Mouse (Mus musculus): Measurements from ENCODE around the gene Lmbrd2.
"Not testable (repeated sequence)": the region's sequence is repeated elsewhere in the genome, so short reads cannot be mapped to it uniquely, and the experiment has no call there.

Lmbrd2 gene

GRCm38 (mm10) chr15:9134891-9135507 is 5.4 kb upstream of the Lmbrd2 start:
- no peak for DNase-seq (ENCODE audit: low spot score in 2 of 2)

- DNase-seq (ENCODE audit: low spot score in 2 of 2) = no peak
These were observed 903 bp upstream of the Lmbrd2 start for GRCm38 (mm10) chr15:9139447-9139846.

DNA sequence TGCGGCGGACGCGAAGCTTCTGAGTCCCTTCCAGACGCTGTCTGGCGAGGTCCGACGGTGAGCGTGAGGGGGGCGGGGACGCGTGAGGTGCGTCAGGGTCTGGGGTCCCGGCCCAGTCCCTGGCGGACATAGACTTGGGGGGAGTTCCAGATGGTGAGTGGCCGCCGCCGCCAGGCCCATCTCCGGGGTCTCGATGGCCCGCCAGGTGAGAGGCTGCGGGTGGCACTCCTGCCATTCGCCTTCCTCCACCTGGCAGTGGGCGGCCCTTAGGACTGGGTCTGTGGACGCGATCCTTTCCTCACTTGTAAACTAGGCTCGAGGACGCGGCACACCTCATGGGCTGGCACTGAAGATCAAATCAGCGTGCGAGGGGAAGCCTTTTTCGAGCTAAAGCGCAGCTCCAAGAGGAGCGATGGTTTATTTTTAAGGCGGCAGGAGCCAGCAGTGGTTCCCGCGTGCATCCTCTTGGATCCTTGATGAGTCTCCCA is 378 bp downstream of the Lmbrd2 start:
- DNase-seq (ENCODE audit: low spot score in 2 of 2) = peak; percentile 53 to 67

DNA sequence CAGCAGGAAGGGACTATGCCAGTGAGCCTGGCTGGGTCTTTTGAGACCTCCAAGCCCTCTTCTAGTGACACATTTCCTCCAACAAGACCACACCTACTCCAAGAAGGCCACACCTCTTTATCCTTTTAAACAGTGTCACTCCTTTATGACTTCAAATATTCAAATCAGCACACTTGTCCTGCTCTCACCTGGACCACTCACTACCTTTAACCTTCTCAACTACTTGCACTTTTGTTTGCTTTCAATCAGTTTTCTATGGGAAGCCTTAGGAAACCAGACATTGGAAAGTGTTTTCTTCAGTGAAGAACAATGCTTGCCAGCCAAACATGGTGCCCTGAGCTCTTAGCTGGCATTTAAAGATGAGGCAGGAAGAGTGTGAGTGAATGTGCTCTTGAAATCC is 15.0 kb downstream of the Lmbrd2 start, which contains the start of gene Skp2:
Gene Skp2, minus strand, starts transcription at position 101 of the 400 bp plus-strand sequence.
- DNase-seq (ENCODE audit: low spot score in 2 of 2) = no peak

DNA sequence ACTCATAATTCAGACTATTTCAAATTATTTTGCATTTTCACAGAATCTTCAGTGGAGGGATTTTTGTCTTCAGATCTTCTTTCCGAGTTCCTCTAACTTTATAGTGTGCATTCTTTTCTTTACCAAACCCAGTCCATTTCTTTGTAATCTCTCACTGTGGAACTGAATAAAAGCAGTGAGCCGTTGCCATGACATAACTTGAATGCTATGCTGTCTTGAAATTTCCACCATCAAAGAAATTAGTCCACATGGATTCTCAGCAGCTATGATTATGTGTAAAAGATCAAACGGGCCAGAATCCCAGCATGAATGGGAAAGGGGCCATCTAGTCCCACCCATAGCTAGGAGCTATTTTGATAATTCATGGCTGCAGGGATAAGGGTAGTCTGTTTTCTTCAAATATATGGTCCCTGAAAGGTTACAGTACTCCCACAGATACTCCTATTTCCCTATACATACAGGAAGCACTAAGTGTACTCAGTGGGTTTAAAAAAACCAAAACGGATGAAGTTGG is 22.3 kb downstream of the Lmbrd2 start:
- DNase-seq (ENCODE audit: low spot score in 2 of 2) = no peak

DNA sequence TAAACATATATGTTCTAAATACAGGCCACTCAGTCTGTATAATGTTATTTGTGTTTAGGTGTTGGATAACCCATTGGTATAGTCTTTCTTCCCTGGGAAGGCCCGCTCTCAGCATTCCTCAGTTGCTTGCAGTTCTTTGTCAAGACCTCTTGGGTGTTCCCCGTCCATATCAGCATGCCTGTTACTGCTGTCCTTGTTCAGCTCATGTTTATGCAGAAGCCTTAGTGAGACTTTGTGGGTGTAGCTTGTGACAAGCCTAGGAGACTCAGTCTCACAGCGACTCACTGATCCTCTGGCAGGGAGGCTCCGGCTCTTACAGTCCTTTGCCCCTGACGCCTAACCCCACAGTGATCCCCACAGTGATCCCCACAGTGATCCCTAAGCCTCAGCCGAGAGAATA is 23.8 kb downstream of the Lmbrd2 start:
- DNase-seq (ENCODE audit: low spot score in 2 of 2) = no peak

DNA sequence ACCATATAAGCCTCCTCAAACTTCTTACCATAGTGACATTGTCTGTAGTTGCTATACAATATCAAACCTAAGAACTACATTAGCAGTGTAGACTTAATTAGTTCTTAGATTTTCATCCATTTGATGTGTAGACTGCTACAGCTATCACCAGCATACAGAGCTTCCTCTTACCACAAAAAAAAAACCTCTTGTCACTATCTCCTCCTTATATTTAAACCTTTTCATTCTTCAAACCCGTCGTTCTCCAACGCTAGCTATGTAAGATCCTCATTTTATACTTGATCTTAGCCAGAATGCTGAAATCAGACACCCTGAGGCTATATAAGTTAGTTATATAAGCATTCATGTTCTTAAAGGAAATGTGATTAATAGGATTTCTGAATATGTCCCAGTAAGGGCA is 36.7 kb downstream of the Lmbrd2 start:
- DNase-seq (ENCODE audit: low spot score in 2 of 2) = no peak

DNA sequence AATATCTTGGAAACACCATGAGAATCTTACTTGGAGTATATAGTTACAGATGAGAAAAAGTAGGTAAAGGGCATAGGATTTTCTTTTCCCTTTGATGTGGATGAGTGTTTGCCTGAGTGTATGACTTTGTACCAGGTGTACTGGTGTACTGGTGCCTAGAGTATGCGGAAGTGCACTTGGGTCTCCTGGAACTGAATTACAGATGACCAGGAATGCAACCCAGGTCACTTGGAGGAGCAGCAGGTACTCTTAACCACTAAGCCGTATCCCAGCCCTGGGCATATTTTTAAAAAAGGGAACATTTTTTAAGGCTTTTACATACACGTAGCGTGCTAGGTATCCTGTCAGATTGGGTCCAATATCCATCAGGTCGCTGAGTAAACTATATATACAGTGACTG is 43.6 kb downstream of the Lmbrd2 start:
- no peak for DNase-seq (ENCODE audit: low spot score in 2 of 2)

GRCm38 (mm10) chr15:9189796-9190195 is 49.4 kb downstream of the Lmbrd2 start:
- DNase-seq (ENCODE audit: low spot score in 2 of 2) = peak in 1 of 2 experiments; percentile 18

GRCm38 (mm10) chr15:9192685-9193084 is 52.3 kb downstream of the Lmbrd2 start:
- not testable (repeated sequence) for DNase-seq (ENCODE audit: low spot score in 2 of 2)

GRCm38 (mm10) chr15:9198421-9198820 is 58.1 kb downstream of the Lmbrd2 start:
- DNase-seq (ENCODE audit: low spot score in 2 of 2) = no peak

DNA sequence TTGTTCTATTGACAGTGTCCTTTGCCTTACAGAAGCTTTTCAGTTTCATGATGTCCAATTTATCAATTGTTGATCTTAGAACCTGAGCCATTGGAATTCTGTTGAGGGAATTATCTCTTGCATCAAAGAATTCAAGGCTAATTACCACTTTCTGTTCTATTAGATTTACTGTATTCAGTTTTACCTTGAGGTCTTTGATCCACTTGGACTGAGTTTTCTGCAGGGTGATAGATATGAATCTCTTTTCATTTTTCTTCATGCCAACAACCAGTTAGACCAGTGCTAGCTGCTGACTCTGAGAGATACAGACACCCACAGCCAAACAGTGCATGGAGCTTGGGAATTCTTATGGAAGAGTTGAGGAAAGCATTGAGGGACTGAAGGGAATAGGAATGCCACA is 71.5 kb downstream of the Lmbrd2 start:
- DNase-seq (ENCODE audit: low spot score in 2 of 2) = no peak

- not testable (repeated sequence) for DNase-seq (ENCODE audit: low spot score in 2 of 2)
These were observed 72.7 kb downstream of the Lmbrd2 start for GRCm38 (mm10) chr15:9213026-9213425.

DNA sequence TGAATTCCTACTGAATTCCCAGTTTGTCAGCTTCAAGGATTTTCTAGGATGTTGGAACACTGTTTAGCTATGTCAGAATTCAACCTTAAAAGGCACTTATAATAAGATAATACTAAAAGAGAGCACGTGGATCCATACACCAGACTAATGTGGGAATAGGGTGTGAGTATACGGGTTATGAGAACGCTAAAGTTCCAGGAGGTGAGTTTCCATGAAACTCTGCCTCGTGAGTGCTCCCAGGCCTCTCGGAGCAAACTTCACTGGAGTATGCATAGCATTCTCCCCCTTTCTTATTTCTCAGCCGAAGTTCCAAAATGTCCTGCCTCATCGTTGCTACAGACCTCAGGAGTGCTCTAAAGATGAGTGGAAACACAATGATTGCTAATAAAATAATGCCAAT is 73.1 kb downstream of the Lmbrd2 start:
- DNase-seq (ENCODE audit: low spot score in 2 of 2) = not testable (repeated sequence)

DNA sequence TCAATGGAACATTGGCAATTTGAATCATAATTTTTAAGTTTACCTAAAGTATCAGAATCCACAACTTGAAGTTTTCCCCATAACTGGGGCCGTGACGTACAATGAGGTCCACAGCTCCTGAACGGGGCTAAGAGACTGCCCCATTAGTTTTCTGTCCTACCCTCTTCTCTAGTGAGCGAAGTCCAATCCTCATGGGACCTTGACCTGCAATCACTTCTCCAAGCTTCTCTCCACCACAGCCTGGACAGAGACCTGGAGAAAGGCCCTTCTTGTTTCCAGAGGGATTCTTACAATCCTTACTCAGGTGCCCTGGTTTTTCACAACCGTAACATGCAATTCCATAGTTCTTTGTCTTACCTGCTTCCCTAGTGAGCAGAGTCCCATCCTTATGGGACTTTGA is 76.1 kb downstream of the Lmbrd2 start:
- DNase-seq (ENCODE audit: low spot score in 2 of 2) = no peak

- DNase-seq (ENCODE audit: low spot score in 2 of 2) = not testable (repeated sequence)
These were observed 90.6 kb downstream of the Lmbrd2 start for GRCm38 (mm10) chr15:9230917-9231316.

DNA sequence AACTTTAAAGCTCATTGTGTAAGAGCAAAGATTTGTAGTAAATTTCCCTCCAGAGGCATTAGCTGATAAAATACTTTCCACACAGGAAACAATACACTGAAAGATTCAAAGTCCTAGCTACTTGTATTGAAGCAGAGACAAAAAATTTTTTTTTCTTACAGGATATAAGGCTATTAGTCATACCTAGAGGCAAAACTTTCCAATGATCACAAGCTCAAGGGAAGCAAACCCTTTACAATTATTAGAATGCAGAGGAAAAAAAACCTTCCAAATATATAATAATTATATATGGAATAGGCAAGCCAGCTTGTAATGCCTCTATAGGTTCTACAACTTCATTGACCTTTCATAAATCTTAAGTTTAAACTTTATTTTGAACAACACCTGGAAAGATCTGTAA is 106.0 kb downstream of the Lmbrd2 start:
- DNase-seq (ENCODE audit: low spot score in 2 of 2) = no peak

Measured in right cerebral cortex, adult 2 months (tissue).